Mouse (Mus musculus) c-Kit-positive CD71-positive TER-119-negative erythroid progenitor cells, embryonic 14.5 days (primary cell): ENCODE measurements around the gene Stk10.
A peak's percentile ranks its signal among the peaks of the same experiment; 100 is the strongest.

Experiments
- DNase-seq: peaks from one replicate; pipeline ENCODE4 v3.0.0-alpha.2; 2013; ENCODE audit warnings: low read depth

Stk10 gene

GRCm38 (mm10) chr11:32527006-32527405, 6.1 kb upstream of the Stk10 start:
- no peak for DNase-seq

DNA sequence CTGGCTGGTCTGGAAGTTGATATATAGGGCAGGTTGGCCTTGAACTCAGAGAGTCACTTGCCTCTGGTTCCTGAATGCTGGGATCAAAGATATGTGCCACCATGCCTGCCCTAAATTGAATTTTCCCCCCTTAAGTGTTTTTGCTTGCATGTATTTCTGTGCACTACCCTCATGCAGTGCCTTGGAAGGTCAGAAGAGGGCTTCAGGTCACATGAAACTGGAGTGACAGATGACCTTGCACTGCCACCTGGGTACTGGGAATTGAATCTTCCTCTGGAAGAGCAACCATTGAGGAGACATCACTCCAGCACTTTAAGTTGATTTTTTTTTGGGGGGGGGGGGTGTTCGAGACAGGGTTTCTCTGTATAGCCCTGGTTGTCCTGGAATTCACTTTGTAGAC, 3.0 kb upstream of the Stk10 start:
- no peak for DNase-seq

- DNase-seq, result no peak
These were observed 987 bp upstream of the Stk10 start, which contains the start of gene Efcab9 for GRCm38 (mm10) chr11:32531871-32532764. TSS of gene Efcab9 (minus strand) at chr11:32532081.

DNA sequence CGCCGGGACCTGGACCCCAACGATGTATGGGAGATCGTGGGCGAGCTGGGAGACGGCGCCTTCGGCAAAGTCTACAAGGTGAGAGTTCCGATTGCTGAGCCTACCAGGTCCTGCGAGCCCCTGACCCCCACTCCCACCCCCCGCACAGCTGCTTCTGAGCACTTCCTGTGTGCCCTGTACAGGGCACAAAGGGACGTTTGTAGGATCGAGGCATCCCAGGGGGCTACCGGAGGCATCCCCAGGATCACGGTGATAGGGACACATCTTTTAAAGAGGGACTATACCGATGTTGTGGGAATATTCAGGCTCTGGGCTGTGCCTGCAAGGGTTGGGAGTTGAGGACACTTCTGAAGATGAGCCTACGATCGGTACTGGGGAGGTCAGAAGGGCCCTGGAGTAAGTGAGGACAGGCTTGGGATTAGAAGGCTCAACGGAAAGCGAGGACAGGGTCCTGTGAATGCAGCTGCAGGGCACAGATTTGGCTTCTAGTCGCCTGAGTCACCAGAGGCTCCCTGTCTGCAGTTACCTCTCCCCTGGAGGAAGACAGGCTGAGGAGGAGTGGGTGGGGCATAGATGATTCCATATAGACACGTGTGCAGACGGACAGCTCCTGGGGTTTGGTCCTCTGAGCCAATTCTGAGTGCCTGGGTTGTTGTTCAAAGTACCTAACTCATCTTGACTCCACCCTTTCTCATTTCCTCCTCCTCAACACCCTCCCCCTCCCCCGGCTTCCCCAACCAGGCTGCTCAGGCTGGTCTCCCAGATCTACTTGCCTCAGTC, 567 bp downstream of the Stk10 start:
- DNase-seq, result peak; percentile 54

DNA sequence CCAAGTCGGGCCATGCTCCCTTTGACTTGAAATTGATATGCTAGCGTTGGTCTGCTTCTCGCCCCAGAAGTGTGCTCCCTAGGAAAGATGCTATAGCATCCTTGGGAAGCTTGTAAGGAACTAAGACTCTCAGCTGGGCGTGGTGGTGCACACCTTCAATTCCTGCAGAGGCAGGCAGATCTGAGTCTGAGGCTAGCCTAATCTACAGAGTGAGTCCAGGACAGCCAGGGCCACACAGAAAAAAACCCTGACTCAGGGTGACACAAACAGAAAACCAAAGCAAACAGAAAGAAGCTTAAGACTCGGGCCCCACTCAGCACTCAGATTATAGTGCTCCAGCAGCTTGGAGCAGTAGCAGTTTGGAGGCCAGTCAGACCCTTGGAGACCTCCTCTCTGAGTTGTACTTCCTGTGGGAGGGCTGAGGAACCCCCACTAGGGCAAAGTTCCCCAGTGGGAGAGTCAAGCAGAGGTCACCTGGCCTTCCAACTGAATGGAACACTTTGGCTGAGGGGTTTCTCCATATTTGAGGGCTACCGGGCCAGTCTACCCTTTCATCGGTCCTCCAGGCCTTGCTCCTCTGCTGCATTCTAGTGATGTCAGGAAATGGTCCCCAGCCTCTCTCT, 1.5 kb downstream of the Stk10 start:
- DNase-seq, result no peak

GRCm38 (mm10) chr11:32535646-32536045, 2.5 kb downstream of the Stk10 start:
- no peak for DNase-seq

- no peak for DNase-seq
These were observed 3.8 kb downstream of the Stk10 start for GRCm38 (mm10) chr11:32536954-32537353.

- no peak for DNase-seq
These were observed 5.3 kb downstream of the Stk10 start for GRCm38 (mm10) chr11:32538435-32538834.

GRCm38 (mm10) chr11:32538846-32539245, 5.7 kb downstream of the Stk10 start:
- no peak for DNase-seq

DNA sequence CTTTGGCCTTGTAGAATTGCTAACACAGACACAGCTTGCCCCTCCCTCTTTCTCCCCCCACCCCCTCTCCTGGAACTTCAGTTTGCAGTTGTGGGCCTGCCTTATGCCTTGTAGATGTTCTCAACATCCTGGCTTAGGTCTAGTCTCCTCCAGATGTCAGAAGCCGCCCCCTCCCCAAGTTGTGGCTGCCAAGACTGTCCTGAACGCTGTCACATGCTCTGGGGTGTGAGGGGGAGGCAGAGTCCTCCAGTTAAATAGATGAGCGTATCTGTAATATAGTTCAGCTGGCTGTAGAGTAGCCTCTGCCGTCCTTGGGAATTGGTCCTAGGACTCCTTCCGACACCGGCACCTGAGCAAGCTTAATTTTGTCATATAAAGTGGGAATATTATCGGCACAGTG, 6.6 kb downstream of the Stk10 start:
- no peak for DNase-seq

DNA sequence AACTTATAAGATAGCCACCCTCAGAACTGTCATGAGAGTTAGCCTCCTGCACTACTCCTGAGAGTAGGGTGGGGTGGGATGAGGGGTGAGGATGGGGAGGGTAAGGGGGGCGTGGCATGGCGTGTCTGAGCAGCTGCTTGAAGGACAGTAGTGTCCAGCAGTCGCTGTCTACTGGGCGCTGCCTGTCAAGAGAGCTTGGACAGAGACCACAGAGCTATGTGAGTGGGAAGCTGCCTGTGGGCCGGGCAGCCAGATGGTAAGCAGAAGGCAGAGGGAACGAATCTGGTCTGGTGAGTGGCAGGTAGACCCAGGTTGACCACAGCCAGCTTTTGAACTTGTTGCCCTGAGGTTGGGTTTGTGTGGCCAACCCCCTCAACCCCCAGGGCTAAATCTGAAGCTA, 7.4 kb downstream of the Stk10 start:
- DNase-seq, result no peak

GRCm38 (mm10) chr11:32542181-32542580, 9.1 kb downstream of the Stk10 start:
- DNase-seq, result no peak

DNA sequence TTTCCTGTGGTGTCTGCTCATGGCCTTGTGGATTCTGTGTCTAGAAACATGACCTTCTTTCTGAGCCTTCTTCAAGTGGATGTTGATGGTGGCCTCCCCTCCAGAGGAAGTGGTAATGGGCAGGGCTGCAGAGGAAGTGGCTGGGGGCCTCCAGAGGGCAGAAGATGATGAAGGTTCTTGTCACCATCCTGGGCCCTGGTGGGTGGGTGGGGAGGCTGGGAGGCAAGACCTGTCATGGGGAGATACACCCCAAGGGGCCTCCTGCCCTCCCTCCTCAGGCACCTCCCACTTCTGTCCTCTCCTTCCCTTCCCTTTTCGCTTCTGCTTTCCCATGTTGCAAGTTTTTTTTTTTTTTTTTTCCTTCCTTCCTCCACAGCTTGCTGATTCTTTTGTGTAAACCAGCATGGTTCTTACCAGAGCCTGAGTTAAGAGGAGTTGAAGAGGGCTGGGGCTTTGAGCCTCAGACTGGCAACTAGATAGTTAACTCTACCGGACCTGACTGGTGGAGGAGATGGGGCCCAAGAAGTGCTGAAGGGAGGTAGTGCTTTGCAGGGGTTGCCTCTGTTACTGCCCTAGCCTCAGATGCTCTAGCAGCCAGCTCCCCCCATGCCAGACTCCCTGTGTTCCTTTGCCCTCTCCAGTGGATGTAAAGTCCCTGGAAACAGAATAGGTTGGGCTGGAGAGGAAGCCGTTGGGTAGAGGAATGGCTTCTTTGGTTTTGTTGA, 9.7 kb downstream of the Stk10 start:
- DNase-seq, result peak; percentile 67

DNA sequence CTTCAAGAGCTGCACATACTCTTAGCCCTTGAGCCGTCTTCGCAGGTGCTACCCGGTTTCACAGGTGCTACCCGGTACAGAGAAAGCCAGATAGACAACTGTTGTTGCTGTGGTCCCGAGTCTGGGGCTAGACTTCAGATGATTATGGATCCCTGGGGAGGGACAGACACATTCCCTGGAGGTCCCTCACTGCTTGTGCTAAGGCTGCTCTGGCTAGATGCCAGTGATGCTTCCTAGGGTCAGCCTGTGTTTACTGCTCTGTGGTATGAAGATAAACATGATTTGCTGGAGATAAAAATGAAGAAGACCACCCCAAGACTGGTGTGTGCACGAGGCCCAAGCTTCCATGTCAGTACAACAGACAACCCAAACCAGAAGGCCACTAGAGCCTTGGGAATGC, 10.9 kb downstream of the Stk10 start:
- no peak for DNase-seq

- DNase-seq, result no peak
These were observed 11.4 kb downstream of the Stk10 start for GRCm38 (mm10) chr11:32544497-32544896.

DNA sequence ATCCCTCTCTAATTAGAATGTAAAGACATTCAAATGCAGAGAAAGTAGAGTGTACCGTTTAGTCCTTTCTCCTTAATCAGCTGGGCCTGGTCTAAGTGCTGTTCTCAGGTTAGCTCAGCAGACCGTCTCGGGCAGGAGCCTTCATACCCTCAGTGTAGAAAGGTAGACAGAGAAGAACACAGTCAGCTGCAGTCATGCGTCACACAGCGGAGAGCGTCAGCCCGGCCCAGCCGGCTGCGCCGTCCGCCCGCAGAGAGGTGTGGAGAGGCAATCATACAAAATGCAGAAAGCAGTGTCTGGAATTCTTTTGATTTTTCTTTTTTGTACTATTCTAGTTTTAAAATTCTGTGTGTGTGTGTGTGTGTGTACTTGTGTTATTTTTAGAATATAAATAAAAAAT, 12.5 kb downstream of the Stk10 start:
- DNase-seq, result no peak

- no peak for DNase-seq
These were observed 13.4 kb downstream of the Stk10 start for GRCm38 (mm10) chr11:32546483-32546882.

- no peak for DNase-seq
These were observed 14.4 kb downstream of the Stk10 start for GRCm38 (mm10) chr11:32547391-32547947.

- DNase-seq, result no peak
These were observed 15.1 kb downstream of the Stk10 start for GRCm38 (mm10) chr11:32548240-32548639.

- DNase-seq, result no peak
These were observed 16.1 kb downstream of the Stk10 start for GRCm38 (mm10) chr11:32549236-32549635.

- DNase-seq, result no peak
These were observed 17.0 kb downstream of the Stk10 start for GRCm38 (mm10) chr11:32550102-32550501.

DNA sequence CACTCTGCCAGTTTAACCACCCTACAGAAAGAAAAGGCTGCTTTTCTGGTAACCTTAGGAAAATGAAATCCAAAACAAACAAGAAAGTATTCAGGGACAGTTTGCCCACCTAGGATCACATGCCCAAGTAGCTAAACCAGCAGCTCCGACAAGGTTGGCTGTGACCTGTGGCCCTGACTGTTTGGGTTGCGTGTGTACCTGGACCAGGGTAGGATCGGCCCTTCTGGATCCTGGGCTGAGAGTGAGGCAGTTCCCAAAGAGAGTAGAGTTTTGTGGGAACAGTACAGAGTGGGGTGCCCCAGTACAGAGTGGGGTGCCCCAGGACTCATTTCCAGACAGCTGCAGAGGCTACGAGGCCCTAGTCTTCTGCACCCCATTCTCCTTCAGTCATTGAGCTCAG, 18.0 kb downstream of the Stk10 start:
- DNase-seq, result no peak
